Mouse (Mus musculus) midbrain, embryonic 15.5 days (tissue): ENCODE data around the gene Lcn10. TPM values are rescaled to one million over a fixed set of nuclear protein-coding genes. Genes with fewer than 3 reads are reported as not detected.

Source experiments
- ATAC-seq: fragments of 200-750 bp; cut with Nextera tagmentation; replicated peaks from 2 replicates; pipeline ENCODE4 v1.8.0; 2017; ENCODE audit warnings: moderate TSS enrichment
- H3K27ac ChIP-seq: fragments of 300-500 bp; sonication (generic); 2 replicates; pipeline ENCODE4 v1.5.1; 2015; ENCODE audit warnings: mild to moderate bottlenecking, inconsistent platforms
- H3K27me3 ChIP-seq: fragments of 300-500 bp; sonication (generic); replicated peaks from 2 replicates; pipeline ENCODE4 v1.6.1; 2015; ENCODE audit warnings: inconsistent platforms
- H3K36me3 ChIP-seq: fragments of 300-500 bp; sonication (generic); replicated peaks from 2 replicates; pipeline ENCODE4 v1.6.1; 2015; ENCODE audit warnings: inconsistent platforms
- H3K4me1 ChIP-seq: fragments of 300-500 bp; sonication (generic); 2 replicates; pipeline ENCODE4 v1.6.1; 2015; ENCODE audit warnings: inconsistent platforms
- H3K4me2 ChIP-seq: fragments of 300-500 bp; sonication (generic); 2 replicates; pipeline ENCODE4 v1.6.1; 2015; ENCODE audit warnings: inconsistent platforms, mild to moderate bottlenecking, moderate library complexity
- H3K4me3 ChIP-seq: fragments of 300-500 bp; sonication (generic); 2 replicates; pipeline ENCODE4 v1.5.1; 2015; ENCODE audit warnings: mild to moderate bottlenecking, inconsistent platforms
- H3K9ac ChIP-seq: fragments of 300-500 bp; sonication (generic); 2 replicates; pipeline ENCODE4 v1.6.1; 2015; ENCODE audit warnings: mild to moderate bottlenecking, inconsistent platforms
- H3K9me3 ChIP-seq: fragments of 300-500 bp; sonication (generic); 2 replicates; pipeline ENCODE4 v1.6.1; 2016; ENCODE audit warnings: inconsistent platforms
- WGBS: fragments of 180-500 bp; shearing (Covaris S2); methylation state at CpG from one replicate; pipeline ENCODE4 v1.1.7; 2015; ENCODE audit warnings: mixed read lengths; 5-methylcytosine and 5-hydroxymethylcytosine counted together
- polyA plus RNA-seq: library from polyadenylated mRNA; unstranded; fragments of >200 nt; fragmentation: Nextera tagmentation; extraction: Ambion mirVana; gene quantifications from 2 replicates; pipeline ENCODE4 v1.2.1, GENCODE M21; 2015

Lcn10 gene
- polyA plus RNA-seq, result not detected in 2 replicates

- Histone ChIP-seq H3K9me3 (no peaks in the 10 kb centered on the region), H3K27ac (no peak within 1 kb of the TSS), H3K9ac (no peak within 1 kb of the TSS), H3K4me2 (no peak within 1 kb of the TSS), H3K4me3 (no peak within 1 kb of the TSS), H3K4me1 (no peaks in the 10 kb centered on the region), H3K27me3 (no peaks in the 10 kb centered on the region), H3K36me3 (no peaks in the 10 kb centered on the region)
- ATAC-seq, result no peak
- WGBS, result 64% methylated on average over 2 of the region's 2 CpGs
Observed at GRCm38 (mm10) chr2:25682426-25682825, at the start of gene Lcn10. Gene Lcn10 (plus strand): TSS chr2:25682726.

GRCm38 (mm10) chr2:25633616-25634015 is 48.9 kb upstream of the Lcn10 start:
- H3K27me3 ChIP-seq, result no peaks in the 10 kb centered on the region
- H3K9ac ChIP-seq, result no peak overlapping the region
- no peaks in the 10 kb centered on the region for H3K36me3 ChIP-seq
- no peak overlapping the region for H3K4me2 ChIP-seq
- ATAC-seq, result no peak
- H3K4me3 ChIP-seq, result no peak overlapping the region
- no peaks in the 10 kb centered on the region for H3K4me1 ChIP-seq
- H3K27ac ChIP-seq, result no peak overlapping the region
- WGBS, result 84% methylated on average over 3 of the region's 3 CpGs
- H3K9me3 ChIP-seq, result no peaks in the 10 kb centered on the region

GRCm38 (mm10) chr2:25634046-25634445 is 48.5 kb upstream of the Lcn10 start:
- no peak overlapping the region for H3K4me2 ChIP-seq
- no peak overlapping the region for H3K4me3 ChIP-seq
- H3K4me1 ChIP-seq, result no peaks in the 10 kb centered on the region
- WGBS, result 20% methylated on average over 1 of the region's 1 CpGs
- H3K27ac ChIP-seq, result no peak overlapping the region
- no peaks in the 10 kb centered on the region for H3K27me3 ChIP-seq
- no peak for ATAC-seq
- no peaks in the 10 kb centered on the region for H3K9me3 ChIP-seq
- H3K9ac ChIP-seq, result no peak overlapping the region
- no peaks in the 10 kb centered on the region for H3K36me3 ChIP-seq

- H3K27me3 ChIP-seq, result no peaks in the 10 kb centered on the region
- no peak overlapping the region for H3K9ac ChIP-seq
- ATAC-seq, result no peak
- H3K27ac ChIP-seq, result no peak overlapping the region
- H3K36me3 ChIP-seq, result no peaks in the 10 kb centered on the region
- H3K4me3 ChIP-seq, result no peak overlapping the region
- no peaks in the 10 kb centered on the region for H3K9me3 ChIP-seq
- H3K4me2 ChIP-seq, result no peak overlapping the region
- H3K4me1 ChIP-seq, result no peaks in the 10 kb centered on the region
- 19% methylated on average over 6 of the region's 6 CpGs for WGBS
Observed at GRCm38 (mm10) chr2:25639890-25640289, 42.6 kb upstream of the Lcn10 start.

- H3K27me3 ChIP-seq, result no peaks in the 10 kb centered on the region
- WGBS, result 88% methylated on average over 2 of the region's 2 CpGs
Observed at GRCm38 (mm10) chr2:25652902-25653301, 29.6 kb upstream of the Lcn10 start, which contains the start of gene Lcn8. Gene Lcn8 (plus strand): TSS chr2:25653120.

GRCm38 (mm10) chr2:25654502-25654901 is 28.0 kb upstream of the Lcn10 start:
- no peak overlapping the region for H3K4me3 ChIP-seq
- no peak overlapping the region for H3K4me2 ChIP-seq
- no peak overlapping the region for H3K27ac ChIP-seq
- no peak for ATAC-seq
- 74% methylated on average over 1 of the region's 1 CpGs for WGBS
- H3K36me3 ChIP-seq, result no peaks in the 10 kb centered on the region
- H3K9ac ChIP-seq, result no peak overlapping the region
- no peaks in the 10 kb centered on the region for H3K4me1 ChIP-seq
- H3K9me3 ChIP-seq, result no peaks in the 10 kb centered on the region
- no peaks in the 10 kb centered on the region for H3K27me3 ChIP-seq

More at GRCm38 (mm10) chr2:25652902-25653301, 29.6 kb upstream of the Lcn10 start, which contains the start of gene Lcn8:
- no peak for ATAC-seq
- Histone ChIP-seq H3K9me3 (no peaks in the 10 kb centered on the region), H3K27ac (no peak within 1 kb of the TSS), H3K9ac (no peak within 1 kb of the TSS), H3K4me3 (no peak within 1 kb of the TSS), H3K4me1 (no peaks in the 10 kb centered on the region), H3K36me3 (no peaks in the 10 kb centered on the region), H3K4me2 (no peak within 1 kb of the TSS)

GRCm38 (mm10) chr2:25656691-25657090 is 25.8 kb upstream of the Lcn10 start:
- Histone ChIP-seq H3K9me3 (no peaks in the 10 kb centered on the region), H3K36me3 (no peaks in the 10 kb centered on the region), H3K4me1 (no peaks in the 10 kb centered on the region), H3K27me3 (no peaks in the 10 kb centered on the region), H3K4me2 (no peak overlapping the region), H3K4me3 (no peak overlapping the region), H3K9ac (no peak overlapping the region), H3K27ac (no peak overlapping the region)
- WGBS, result 85% methylated on average over 4 of the region's 4 CpGs
- ATAC-seq, result no peak

GRCm38 (mm10) chr2:25657246-25657645 is 25.3 kb upstream of the Lcn10 start:
- Histone ChIP-seq H3K9me3 (no peaks in the 10 kb centered on the region), H3K4me2 (no peak overlapping the region), H3K27ac (no peak overlapping the region), H3K27me3 (no peaks in the 10 kb centered on the region), H3K4me1 (no peaks in the 10 kb centered on the region), H3K4me3 (no peak overlapping the region), H3K36me3 (no peaks in the 10 kb centered on the region), H3K9ac (no peak overlapping the region)
- WGBS, result 81% methylated on average over 4 of the region's 4 CpGs
- no peak for ATAC-seq

- no peak within 1 kb of the TSS for H3K9ac ChIP-seq
Observed at GRCm38 (mm10) chr2:25657652-25658051, 24.9 kb upstream of the Lcn10 start, which contains the start of gene Lcn5. Gene Lcn5 (plus strand): TSS chr2:25657952.

GRCm38 (mm10) chr2:25660279-25660678 is 22.2 kb upstream of the Lcn10 start:
- no peak for ATAC-seq
- no peaks in the 10 kb centered on the region for H3K36me3 ChIP-seq
- WGBS, result 92% methylated on average over 8 of the region's 8 CpGs

More at GRCm38 (mm10) chr2:25657652-25658051, 24.9 kb upstream of the Lcn10 start, which contains the start of gene Lcn5:
- no peak for ATAC-seq
- Histone ChIP-seq H3K4me1 (no peaks in the 10 kb centered on the region), H3K36me3 (no peaks in the 10 kb centered on the region), H3K27me3 (no peaks in the 10 kb centered on the region), H3K4me2 (no peak within 1 kb of the TSS), H3K27ac (no peak within 1 kb of the TSS), H3K4me3 (no peak within 1 kb of the TSS), H3K9me3 (no peaks in the 10 kb centered on the region)

GRCm38 (mm10) chr2:25661245-25661970 is 21.1 kb upstream of the Lcn10 start:
- 91% methylated on average over 6 of the region's 6 CpGs for WGBS
- H3K9me3 ChIP-seq, result no peaks in the 10 kb centered on the region
- H3K4me3 ChIP-seq, result no peak overlapping the region
- H3K4me2 ChIP-seq, result no peak overlapping the region
- no peak for ATAC-seq
- H3K27me3 ChIP-seq, result no peaks in the 10 kb centered on the region
- H3K9ac ChIP-seq, result no peak overlapping the region
- H3K36me3 ChIP-seq, result no peaks in the 10 kb centered on the region
- H3K4me1 ChIP-seq, result no peaks in the 10 kb centered on the region
- no peak overlapping the region for H3K27ac ChIP-seq

More at GRCm38 (mm10) chr2:25660279-25660678, 22.2 kb upstream of the Lcn10 start:
- no peak overlapping the region for H3K9ac ChIP-seq
- H3K27ac ChIP-seq, result no peak overlapping the region
- H3K4me3 ChIP-seq, result no peak overlapping the region
- H3K27me3 ChIP-seq, result no peaks in the 10 kb centered on the region
- no peak overlapping the region for H3K4me2 ChIP-seq
- H3K4me1 ChIP-seq, result no peaks in the 10 kb centered on the region
- H3K9me3 ChIP-seq, result no peaks in the 10 kb centered on the region

- Histone ChIP-seq H3K4me1 (no peaks in the 10 kb centered on the region), H3K27me3 (no peaks in the 10 kb centered on the region), H3K9ac (no peak overlapping the region), H3K36me3 (no peaks in the 10 kb centered on the region), H3K9me3 (no peaks in the 10 kb centered on the region), H3K4me2 (no peak overlapping the region), H3K27ac (no peak overlapping the region), H3K4me3 (no peak overlapping the region)
- 60% methylated on average over 1 of the region's 1 CpGs for WGBS
- ATAC-seq, result no peak
Observed at GRCm38 (mm10) chr2:25663511-25663910, 19.0 kb upstream of the Lcn10 start.

- ATAC-seq, result no peak
Observed at GRCm38 (mm10) chr2:25664125-25664524, 18.4 kb upstream of the Lcn10 start.

More at GRCm38 (mm10) chr2:25664125-25664524, 18.4 kb upstream of the Lcn10 start:
- Histone ChIP-seq H3K4me2 (no peak overlapping the region), H3K9ac (no peak overlapping the region), H3K36me3 (no peaks in the 10 kb centered on the region), H3K27ac (no peak overlapping the region), H3K27me3 (no peaks in the 10 kb centered on the region), H3K9me3 (no peaks in the 10 kb centered on the region), H3K4me1 (no peaks in the 10 kb centered on the region), H3K4me3 (no peak overlapping the region)
- 84% methylated on average over 5 of the region's 5 CpGs for WGBS
